Mouse (Mus musculus) monocyte, adult 59 days (primary cell): Measurements from ENCODE around the gene P2rx4. TPM values are rescaled to one million over a fixed set of nuclear protein-coding genes. Genes with fewer than 3 reads are reported as not detected.

Source experiments
- total RNA-seq, 2 experiments: library from RNA; stranded (reverse); gene quantifications; one replicate each; pipeline ENCODE4 v1.2.4; 2023

Gene P2rx4
- total RNA-seq = 100 to 1,000 TPM; 103 to 115 TPM

GRCm38 (mm10) chr5:122707276-122708181 is at the start of gene P2rx4:
TSS of gene P2rx4 (plus strand) at chr5:122707544.

Other genes starting within 250 kb of the P2rx4 start
- 100 to 1,000 TPM; 102 to 110 TPM for gene Atp2a2, start 205.3 kb upstream of the P2rx4 start, total RNA-seq
- 1 to 10 TPM; 1.4 to 1.6 TPM for gene Ift81, start 93.0 kb upstream of the P2rx4 start, total RNA-seq
- 10 to 100 TPM; 54.0 to 64.5 TPM for gene P2rx7, start 63.6 kb upstream of the P2rx4 start, total RNA-seq
- 100 to 1,000 TPM; 222 to 226 TPM for gene Camkk2, start 71.9 kb downstream of the P2rx4 start, total RNA-seq
- gene Anapc5, start 113.8 kb downstream of the P2rx4 start, total RNA-seq = 100 to 1,000 TPM in 1 of 2 experiments, 10 to 100 TPM in 1; 95.1 to 112 TPM
- gene Rnf34, start 142.5 kb downstream of the P2rx4 start, total RNA-seq = 10 to 100 TPM; 22.0 to 28.7 TPM